Mouse (Mus musculus): ENCODE data around the gene Cdkn3.

DNA sequence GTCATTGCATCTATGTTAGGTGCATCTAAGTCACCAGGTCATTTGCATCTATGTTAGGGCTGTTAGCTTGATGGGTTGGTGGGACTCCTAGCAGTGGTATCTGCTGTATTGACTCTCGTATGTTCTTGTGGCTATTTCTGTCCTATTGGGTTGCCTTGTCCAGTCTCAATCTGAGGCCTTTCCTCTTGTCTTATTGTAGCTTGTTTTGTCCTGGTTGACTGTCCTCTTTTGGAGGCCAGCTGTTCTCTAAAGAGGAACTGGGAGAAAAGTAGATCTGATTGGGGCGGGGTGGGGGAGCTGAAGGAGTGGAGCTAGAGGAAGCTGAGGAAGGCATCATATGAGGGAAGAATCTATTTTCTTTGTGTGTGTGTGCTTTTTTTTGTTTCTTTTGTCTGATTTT lies 17.7 kb upstream of the Cdkn3 start:
- TF ChIP-seq CTCF (IDR thresholded peaks at IDR 0.05; ENCODE audit: insufficient read depth, low read depth, low read length) = no peak
- TF ChIP-seq POLR2A (IDR thresholded peaks at IDR 0.05; ENCODE audit: insufficient read depth, low read depth, low read length) = no peak

Data from olfactory bulb, adult 2 months (tissue).